Mouse (Mus musculus): Measurements from ENCODE around the gene 1700056E22Rik.
A peak's percentile ranks its signal among the peaks of the same experiment; 100 is the strongest.

The 1700056E22Rik gene

DNA sequence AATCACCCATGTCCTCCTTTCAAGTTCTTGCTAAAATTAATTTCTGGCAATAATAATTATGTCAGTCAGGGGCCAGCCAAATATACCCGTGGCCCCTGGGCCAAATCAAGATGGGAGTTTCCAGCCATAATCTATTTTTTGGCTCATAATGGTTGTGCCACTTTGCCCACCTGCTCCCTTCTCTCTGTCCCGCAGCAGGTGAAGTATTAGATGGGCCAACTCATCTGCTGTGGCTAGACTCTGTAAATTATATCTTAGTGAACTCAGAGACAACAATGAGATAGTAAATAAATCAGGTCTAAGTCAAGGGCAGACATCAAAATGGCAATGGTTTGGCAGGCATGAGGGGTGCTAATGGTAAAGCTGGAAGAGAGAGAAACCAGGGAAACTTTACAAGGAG lies 16.5 kb downstream of the 1700056E22Rik start:
- no peak for DNase-seq

- DNase-seq, result no peak
These were observed 17.9 kb downstream of the 1700056E22Rik start for GRCm38 (mm10) chr1:184015995-184016730.

DNA sequence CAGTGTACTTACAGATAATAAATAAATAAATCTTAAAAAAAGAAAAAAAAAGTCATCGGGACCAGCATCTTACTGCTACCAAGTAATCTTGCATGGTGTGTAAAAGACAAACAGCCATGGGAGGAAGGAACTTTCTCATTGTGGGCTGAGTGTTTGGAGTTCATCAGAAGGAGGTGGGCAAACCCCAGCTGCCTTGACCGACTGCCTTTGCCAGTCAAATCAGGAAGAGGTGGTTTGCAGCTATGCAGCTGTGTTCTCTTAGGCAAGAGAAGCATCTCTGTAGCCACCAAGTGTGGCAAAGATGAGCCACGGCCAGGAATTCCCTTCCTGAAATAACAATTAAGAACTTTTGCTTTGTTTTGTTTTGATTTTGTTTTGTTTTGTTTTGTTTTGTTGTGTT lies 20.0 kb downstream of the 1700056E22Rik start:
- DNase-seq, result peak in 1 of 2 experiments; percentile 9

DNA sequence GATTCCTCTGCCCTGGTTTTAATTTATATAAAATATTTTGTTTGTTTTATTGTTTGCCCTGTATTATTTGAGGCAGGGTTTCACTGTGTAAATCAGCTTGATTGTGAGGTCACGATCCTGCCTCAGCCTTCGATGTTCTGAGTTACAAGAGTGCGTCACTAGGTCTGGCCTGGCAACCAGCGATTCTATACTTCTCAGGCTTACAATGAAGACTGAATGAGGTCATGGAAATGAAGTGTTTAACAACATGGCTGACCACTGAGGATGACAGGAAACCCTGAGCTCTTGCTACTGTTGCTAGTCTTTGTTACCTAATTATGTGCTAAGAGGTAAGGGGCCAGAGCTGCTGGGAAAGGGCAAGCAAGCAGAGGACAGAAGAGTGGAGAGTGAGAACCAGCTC lies 21.0 kb downstream of the 1700056E22Rik start, which contains the start of gene Dusp10:
Gene Dusp10 (plus strand): TSS at position 197 of the 400 bp plus-strand sequence.
- DNase-seq, result no peak

- DNase-seq, result no peak
These were observed 22.8 kb downstream of the 1700056E22Rik start for GRCm38 (mm10) chr1:184011311-184011710.

DNA sequence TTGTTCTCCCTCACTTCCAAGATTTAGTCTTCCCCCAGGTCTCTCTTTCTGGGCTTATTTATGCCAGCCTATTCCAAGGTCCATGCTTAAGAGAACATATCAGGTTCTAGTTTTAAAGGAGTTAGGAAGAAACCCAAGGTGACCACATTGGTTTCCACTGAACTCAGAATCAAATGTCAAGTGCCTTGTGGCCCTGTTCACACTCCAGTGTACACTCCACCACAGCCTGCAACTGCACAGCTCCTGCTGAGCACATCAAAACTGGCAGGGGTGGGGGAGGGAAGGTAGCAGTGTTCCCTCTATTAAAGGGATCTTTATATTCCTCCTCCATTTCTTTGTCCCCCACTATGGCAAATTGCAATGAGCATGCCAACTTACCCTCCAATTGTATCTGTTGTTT lies 28.0 kb downstream of the 1700056E22Rik start:
- no peak for DNase-seq

DNA sequence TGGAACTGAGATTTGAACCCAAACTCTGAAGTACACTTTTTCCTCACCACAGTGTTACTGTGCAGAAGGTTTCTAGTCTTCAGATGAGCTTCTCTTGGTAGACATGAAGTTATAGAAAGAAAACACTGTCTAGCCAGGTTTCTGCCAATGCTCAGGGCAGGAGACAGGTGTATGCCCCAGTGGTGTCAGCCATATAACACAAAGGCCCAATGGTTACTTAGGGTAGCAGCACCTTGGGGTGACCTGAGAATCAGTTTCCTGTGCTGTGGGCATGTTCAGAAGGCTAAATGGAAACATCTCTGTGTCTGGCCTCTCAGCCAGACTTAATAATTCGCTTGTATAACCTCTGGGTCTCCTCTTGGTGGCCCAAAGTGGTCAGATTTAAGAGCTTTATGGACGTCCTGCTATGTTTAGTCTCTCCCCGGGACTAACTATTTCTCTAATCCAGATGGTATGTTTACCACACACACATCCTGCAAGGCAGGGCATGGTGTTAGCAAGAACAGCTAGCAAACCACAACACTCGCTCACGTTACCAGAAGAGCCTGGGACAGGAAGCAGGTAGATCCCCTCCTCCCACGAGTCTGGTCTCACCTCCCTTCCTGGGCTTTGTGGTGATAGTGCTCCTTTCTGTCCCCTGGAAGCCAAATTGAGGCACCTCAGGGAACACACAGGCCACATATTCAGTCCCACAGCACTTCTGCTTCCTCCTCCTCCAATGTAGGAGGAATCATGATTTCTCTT lies 28.6 kb downstream of the 1700056E22Rik start:
- peak; percentile 39 for DNase-seq

DNA sequence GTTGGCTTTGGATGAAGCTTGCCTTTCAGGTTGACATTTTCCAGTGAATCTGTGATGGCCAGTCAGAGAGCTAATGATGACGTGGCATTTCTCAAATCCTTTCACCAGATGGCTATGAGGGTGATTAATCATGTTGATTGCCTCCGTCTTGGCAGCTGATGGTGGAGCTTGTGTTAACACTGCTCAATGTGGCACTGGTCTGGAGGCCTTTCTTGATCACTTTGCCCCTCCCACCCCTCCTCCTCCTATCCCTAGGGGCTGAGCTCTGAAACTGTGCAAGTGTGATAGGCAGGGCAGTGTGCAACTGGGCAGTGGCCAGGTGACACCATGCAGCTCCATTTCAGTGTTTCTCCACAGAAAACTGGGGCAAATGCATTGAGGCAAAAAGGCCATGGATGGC lies 29.8 kb downstream of the 1700056E22Rik start:
- DNase-seq, result no peak

DNA sequence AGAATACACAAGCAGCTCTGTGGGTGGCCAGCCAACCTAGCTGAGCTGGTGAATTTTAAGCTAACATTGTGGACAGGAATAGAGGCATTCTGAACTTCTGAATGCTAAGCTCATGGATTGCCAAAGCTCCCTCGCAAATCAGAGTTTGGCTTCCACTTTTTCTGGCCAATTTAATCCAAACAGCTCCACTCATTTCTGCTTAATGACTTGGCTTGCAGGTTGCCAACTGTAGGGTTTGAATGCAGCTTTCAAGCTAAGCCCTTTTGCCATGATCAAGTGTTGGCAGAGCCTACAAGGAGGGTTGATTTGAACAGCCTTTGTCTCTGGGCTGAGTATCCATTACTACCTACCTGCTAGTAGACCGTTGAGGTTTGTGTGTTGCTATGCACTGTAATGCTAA lies 31.6 kb downstream of the 1700056E22Rik start:
- no peak for DNase-seq

DNA sequence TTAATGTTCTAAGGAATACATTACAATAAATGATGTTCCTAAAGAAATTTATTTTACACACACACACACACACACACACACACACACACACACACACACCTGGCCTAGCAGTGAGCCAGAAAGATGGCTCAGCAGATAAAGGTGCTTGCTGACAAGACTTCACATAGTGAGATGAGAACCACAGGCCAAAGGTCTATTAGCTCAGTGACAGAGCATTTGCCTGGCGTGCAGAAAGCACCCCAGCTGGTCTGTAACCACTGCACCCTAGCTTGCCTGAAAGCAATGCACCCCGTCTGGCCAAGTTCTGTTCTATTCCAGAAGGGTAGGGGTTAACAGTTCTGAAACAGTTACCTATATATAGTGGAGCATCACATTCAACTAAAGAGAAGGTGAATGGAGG lies 36.9 kb downstream of the 1700056E22Rik start:
- no peak for DNase-seq

DNA sequence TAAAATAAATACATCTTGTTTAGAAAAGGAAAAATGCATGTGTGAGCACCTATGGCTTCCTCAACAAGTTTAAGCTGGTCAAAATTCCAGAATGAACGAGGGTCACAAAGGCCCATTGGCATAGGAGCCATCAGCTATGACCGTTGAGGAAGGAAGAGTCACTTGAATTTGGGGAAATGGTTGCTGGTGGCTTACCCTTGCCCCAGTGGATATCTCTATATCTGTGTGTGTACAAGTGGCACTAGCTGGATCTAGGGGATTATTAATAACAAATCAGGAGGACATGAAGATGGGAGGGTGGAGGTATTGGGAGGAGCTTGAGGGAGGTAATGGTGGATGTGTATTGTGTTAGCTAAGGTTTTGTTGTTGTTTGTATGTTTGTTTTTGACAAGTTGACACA lies 42.2 kb downstream of the 1700056E22Rik start:
- no peak for DNase-seq

GRCm38 (mm10) chr1:183987711-183988245 lies 46.3 kb downstream of the 1700056E22Rik start:
- DNase-seq, result no peak
